In the genomic region with DNA sequence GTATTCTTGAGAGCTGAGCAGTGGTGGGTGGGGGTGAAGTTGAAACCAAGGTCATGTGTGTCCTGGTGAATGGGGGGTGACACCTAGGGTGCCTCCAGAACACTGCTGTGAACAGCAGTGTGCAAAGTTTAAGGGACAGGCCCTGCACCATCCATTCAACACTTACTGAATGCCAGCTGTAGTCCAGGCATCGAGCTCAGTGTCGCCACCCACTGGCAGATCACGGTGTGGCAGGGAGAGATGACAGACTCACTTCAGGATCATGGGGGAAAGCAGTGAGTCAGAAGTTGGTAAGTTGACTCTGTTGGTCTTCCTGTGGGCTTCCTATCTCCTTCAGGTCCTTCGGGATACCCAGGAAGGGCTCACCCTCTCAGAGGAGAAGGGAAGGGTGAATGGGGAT, we compare ENCODE assay signal across 10 mouse cellular contexts. TPM values are rescaled to one million over a fixed set of nuclear protein-coding genes. Genes with fewer than 3 reads are reported as not detected.
DNase-seq lines count a peak whose midpoint lies in the region; ATAC-seq and TF ChIP-seq lines count a peak whose summit lies in the region.
"Had no signal": no experiment of that assay in that cellular context is flagged by ENCODE, and none has a peak within 500 bp of the region (broad histone marks: within the 10 kb centered on the region; RNA-seq: fewer than 3 reads in every experiment).

No protein-coding gene starts in this region.

- H3K27ac ChIP-seq in heart, adult 2 months = no peak overlapping the region
- H3K27ac ChIP-seq in forebrain, embryonic 15.5 days (replicated peaks) = no peak overlapping the region
- H3K27ac ChIP-seq: embryonic facial prominence, embryonic 12.5 days had no signal

- no peaks in the 10 kb centered on the region for H3K36me3 ChIP-seq in heart, adult 2 months (ENCODE audit: control insufficient read depth, insufficient read depth, low read length)
- H3K36me3 ChIP-seq in forebrain, embryonic 15.5 days = no peaks in the 10 kb centered on the region
- H3K36me3 ChIP-seq: embryonic facial prominence, embryonic 12.5 days had no signal

- no peaks in the 10 kb centered on the region for H3K9me3 ChIP-seq in forebrain, embryonic 15.5 days
- H3K9me3 ChIP-seq: embryonic facial prominence, embryonic 12.5 days had no signal

- H3K4me1 ChIP-seq in heart, adult 2 months (ENCODE audit: control insufficient read depth, insufficient read depth, low read length) = no peaks in the 10 kb centered on the region
- H3K4me1 ChIP-seq in forebrain, embryonic 15.5 days = peaks cover 11% of the 10 kb centered on the region

- H3K9ac ChIP-seq in heart, adult 2 months (ENCODE audit: low read depth, low read length) = no peak overlapping the region
- no peak overlapping the region for H3K9ac ChIP-seq in forebrain, embryonic 15.5 days (replicated peaks)
- H3K9ac ChIP-seq: embryonic facial prominence, embryonic 12.5 days had no signal

- H3K27me3 ChIP-seq in heart, adult 2 months (ENCODE audit: control insufficient read depth, insufficient read depth, low read length) = peaks cover 4% of the 10 kb centered on the region; the same call in 1 of the 2 replicates
- peaks cover 52% of the 10 kb centered on the region for H3K27me3 ChIP-seq in forebrain, embryonic 15.5 days

- no peak for ATAC-seq in forebrain, embryonic 15.5 days (replicated peaks)

- no peak for TF ChIP-seq EP300 in heart, adult 2 months (IDR thresholded peaks at IDR 0.05; ENCODE audit: insufficient read depth, low read depth, low read length)

- peak in 1 of 2 experiments; percentile 63 for DNase-seq in heart, adult 2 months
- DNase-seq in heart, adult 8-10 months (ENCODE audit: low spot score) = no peak
- peak; percentile 34 for DNase-seq in right cerebral cortex, adult 18-20 months
- DNase-seq in right cerebral cortex, postnatal 10 days (ENCODE audit: low spot score in 2 of 2) = no peak
- peak; percentile 70 to 77 for DNase-seq in adrenal gland, postnatal 36 days
- DNase-seq in kidney, postnatal 4 days = peak; percentile 80 to 83
- peak; percentile 63 for DNase-seq in retina, postnatal 1 day

- TF ChIP-seq POLR2A in heart, adult 2 months (IDR thresholded peaks at IDR 0.05; ENCODE audit: insufficient read depth, low read depth, low read length) = no peak

- peak; percentile 80 for TF ChIP-seq CTCF in heart, adult 2 months (IDR thresholded peaks at IDR 0.05)

- H3K4me3 ChIP-seq in heart, adult 2 months = no peak overlapping the region
- no peak overlapping the region for H3K4me3 ChIP-seq in forebrain, embryonic 15.5 days
- H3K4me3 ChIP-seq: embryonic facial prominence, embryonic 12.5 days had no signal

- WGBS in heart, adult 2 months = 8% methylated on average over 4 of the region's 4 CpGs
- 11% methylated on average over 4 of the region's 4 CpGs for WGBS in forebrain, embryonic 15.5 days

- no peaks in the 10 kb centered on the region for H3K79me2 ChIP-seq in heart, adult 2 months (replicated peaks; ENCODE audit: control insufficient read depth, insufficient read depth, low read length)

- H3K4me2 ChIP-seq in forebrain, embryonic 15.5 days (replicated peaks) = no peak overlapping the region
- H3K4me2 ChIP-seq: embryonic facial prominence, embryonic 12.5 days had no signal

- intact Hi-C loops in heart, adult 2 months (cut with DNase I) = loop anchor here (5.0 kb wide), 1 partner anchor 33 kb away; no protein-coding TSS in a partner anchor

RNA-seq across cellular contexts. Expression of a gene that starts 6.8 kb away (rescaled TPM):
- total RNA-seq in heart, adult 2 months (2021) = 1 to 10 TPM; 1.7 to 3.5 TPM
- polyA plus RNA-seq in heart, adult 2 months (2012; rRNA removed) = 9.0 and 10.5 TPM in 2 replicates
- total RNA-seq in heart, adult 8-10 months (2022) = 1 to 10 TPM; 1.6 to 2.7 (median 2.1) TPM
- total RNA-seq in adrenal gland, postnatal 36 days (2021) = 1 to 10 TPM; 2.7 to 2.8 TPM
- polyA plus RNA-seq in forebrain, embryonic 15.5 days (2015; fragmentation: Nextera tagmentation; extraction: Ambion mirVana) = 3.2 and 4.4 TPM in 2 replicates

RNA-seq across cellular contexts. Expression of a gene that starts 11.7 kb away (rescaled TPM):
- not detected for total RNA-seq in heart, adult 2 months (2021)
- polyA plus RNA-seq in heart, adult 2 months (2012; rRNA removed) = 0.25 and 0.26 TPM in 2 replicates
- not detected for total RNA-seq in heart, adult 8-10 months (2022)
- 1 to 10 TPM in 1 of 2 experiments, under 1 TPM in 1; 0.99 to 2.1 TPM for total RNA-seq in adrenal gland, postnatal 36 days (2021)
- 7.1 and 7.3 TPM in 2 replicates for polyA plus RNA-seq in forebrain, embryonic 15.5 days (2015; fragmentation: Nextera tagmentation; extraction: Ambion mirVana)

RNA-seq across cellular contexts. Expression of a gene that starts 22.4 kb away (rescaled TPM):
- not detected for total RNA-seq in heart, adult 2 months (2021)
- polyA plus RNA-seq in heart, adult 2 months (2012; rRNA removed) = 0.61 TPM in 1 of 2 replicates, not detected in the other
- not detected for total RNA-seq in heart, adult 8-10 months (2022)
- total RNA-seq in adrenal gland, postnatal 36 days (2021) = under 1 TPM; 0.30 to 0.50 TPM
- polyA plus RNA-seq in forebrain, embryonic 15.5 days (2015; fragmentation: Nextera tagmentation; extraction: Ambion mirVana) = 2.3 and 3.0 TPM in 2 replicates

RNA-seq across cellular contexts. Expression of a gene that starts 28.7 kb away (rescaled TPM):
- under 1 TPM; 0.08 to 0.09 TPM for total RNA-seq in heart, adult 2 months (2021)
- 0.18 and 0.29 TPM in 2 replicates for polyA plus RNA-seq in heart, adult 2 months (2012; rRNA removed)
- total RNA-seq in heart, adult 8-10 months (2022) = under 1 TPM; 0.17 to 0.44 (median 0.31) TPM
- not detected for total RNA-seq in adrenal gland, postnatal 36 days (2021)
- not detected in 2 replicates for polyA plus RNA-seq in forebrain, embryonic 15.5 days (2015; fragmentation: Nextera tagmentation; extraction: Ambion mirVana)
- total RNA-seq: layer of hippocampus, postnatal 25 days had no signal

Comparison
In these comparisons a context has a peak if more than half of its experiments do, and no peak if none do; other contexts are left out.
1. DNase-seq: peak in right cerebral cortex, adult 18-20 months (single experiment), adrenal gland, postnatal 36 days (2 of 2), kidney, postnatal 4 days (2 of 2) and retina, postnatal 1 day (single experiment); none in heart, adult 8-10 months (single experiment) and right cerebral cortex, postnatal 10 days (0 of 2).